Mouse (Mus musculus) limb, embryonic 14.5 days (tissue): ENCODE measurements around the gene Hsf3. TPM values are rescaled to one million over a fixed set of nuclear protein-coding genes. Genes with fewer than 3 reads are reported as not detected.

ENCODE experiments used
- ATAC-seq: fragments of 200-750 bp; cut with Nextera tagmentation; 2 replicates; pipeline ENCODE4 v1.8.0; 2017; ENCODE audit warnings: low read depth, moderate number of reproducible peaks, moderate TSS enrichment; ENCODE audit not compliant: low FRiP score
- DNase-seq: peaks from one replicate; pipeline ENCODE4 v3.0.0-alpha.2; 2015; ENCODE audit warnings: low spot score
- H3K27ac ChIP-seq: fragments of 300-500 bp; sonication (generic); replicated peaks from 2 replicates; pipeline ENCODE4 v1.5.1; 2014; ENCODE audit warnings: low read depth, mild to moderate bottlenecking, low read length, moderate library complexity, mixed read lengths
- H3K27me3 ChIP-seq: fragments of 300-500 bp; sonication (generic); 2 replicates; pipeline ENCODE4 v1.6.1; 2014; ENCODE audit warnings: low read length, mixed read lengths; ENCODE audit not compliant: control insufficient read depth, insufficient read depth
- H3K36me3 ChIP-seq: fragments of 300-500 bp; sonication (generic); 2 replicates; pipeline ENCODE4 v1.6.1; 2014; ENCODE audit warnings: mild to moderate bottlenecking, low read length, moderate library complexity, mixed read lengths; ENCODE audit not compliant: control insufficient read depth, insufficient read depth
- H3K4me1 ChIP-seq: fragments of 300-500 bp; sonication (generic); 2 replicates; pipeline ENCODE4 v1.6.1; 2014; ENCODE audit warnings: antibody characterized with exemption, low read length, mixed read lengths; ENCODE audit not compliant: control insufficient read depth, insufficient read depth
- H3K4me2 ChIP-seq: fragments of 300-500 bp; sonication (generic); replicated peaks from 2 replicates; pipeline ENCODE4 v1.6.1; 2014; ENCODE audit warnings: low read depth, mild to moderate bottlenecking, low read length, moderate library complexity; ENCODE audit not compliant: severe bottlenecking
- H3K4me3 ChIP-seq: fragments of 300-500 bp; sonication (generic); replicated peaks from 2 replicates; pipeline ENCODE4 v1.5.1; 2014; ENCODE audit warnings: low read length
- H3K9ac ChIP-seq: fragments of 300-500 bp; sonication (generic); 2 replicates; pipeline ENCODE4 v1.6.1; 2014; ENCODE audit warnings: mild to moderate bottlenecking, low read depth, low read length, moderate library complexity; ENCODE audit not compliant: severe bottlenecking
- H3K9me3 ChIP-seq: fragments of 300-500 bp; sonication (generic); 2 replicates; pipeline ENCODE4 v1.6.1; 2016; ENCODE audit warnings: low read length; ENCODE audit not compliant: control insufficient read depth
- POLR2A ChIP-seq: fragments of 200-500 bp; IDR thresholded peaks from 2 replicates; pipeline ENCODE4 v1.8.0; 2012; ENCODE audit warnings: inconsistent platforms, mild to moderate bottlenecking, moderate library complexity, borderline replicate concordance; ENCODE audit not compliant: insufficient read depth, insufficient read length; ENCODE audit errors: extremely low read depth
- WGBS: fragments of 180-500 bp; shearing (Covaris S2); extraction: QIAGEN DNeasy Blood & Tissue Kit; methylation state at CpG from one replicate; pipeline ENCODE4 v1.1.7; 2014; 5-methylcytosine and 5-hydroxymethylcytosine counted together
- polyA plus RNA-seq, 2 experiments: library from polyadenylated mRNA; depleted of rRNA in 1 of 2; stranded (reverse) in 1 of 2; unstranded in 1 of 2; fragments of >200 nt; fragmentation: Nextera tagmentation in 1 of 2; extraction: Ambion mirVana in 1 of 2; gene quantifications; 2 replicates each; pipeline versions ENCODE4 v1.2.1 to v1.2.3; 2012 to 2014

Hsf3 gene
- polyA plus RNA-seq (2012; rRNA removed) = 0.06 TPM in 2 replicates
- polyA plus RNA-seq (2014; fragmentation: Nextera tagmentation; extraction: Ambion mirVana) = 0.14 TPM in 1 of 2 replicates, not detected in the other

GRCm38 (mm10) chrX:96456201-96456963 lies at the start of gene Hsf3:
Hsf3 (minus strand) TSS chrX:96456294.
- WGBS = 8% methylated on average over 9 of the region's 9 CpGs
- no peaks in the 10 kb centered on the region for H3K4me1 ChIP-seq
- ATAC-seq = peak; percentile 71; the same call in 1 of the 2 replicates
- no peaks in the 10 kb centered on the region for H3K27me3 ChIP-seq
- no peak for TF ChIP-seq POLR2A
- H3K9ac ChIP-seq = peak within 1 kb of the TSS; percentile 32; the same call in 1 of the 2 replicates
- H3K27ac ChIP-seq = no peak within 1 kb of the TSS
- H3K4me3 ChIP-seq = peak within 1 kb of the TSS; percentile 26
- DNase-seq = peak; percentile 38
- peak within 1 kb of the TSS; percentile 31 for H3K4me2 ChIP-seq
- no peaks in the 10 kb centered on the region for H3K36me3 ChIP-seq
- no peaks in the 10 kb centered on the region for H3K9me3 ChIP-seq

DNA sequence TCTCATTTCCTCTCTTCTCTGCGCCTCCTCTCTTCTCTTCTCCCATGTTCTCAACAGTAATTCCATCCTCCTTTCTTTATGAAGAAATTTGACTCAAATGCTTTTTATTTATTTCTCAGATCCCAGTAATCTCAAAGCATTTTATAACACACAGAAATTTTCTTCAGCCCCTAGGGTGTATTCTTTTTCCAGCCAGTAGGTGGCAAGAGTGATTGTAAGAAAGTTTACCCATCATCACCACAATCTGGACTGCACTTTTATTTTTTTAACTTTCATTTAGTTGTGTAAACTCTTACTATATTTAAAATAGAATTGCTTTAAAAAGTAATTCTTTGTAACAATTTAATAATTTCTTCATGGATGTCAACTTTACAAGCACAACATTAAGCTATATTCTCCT lies 45.5 kb upstream of the Hsf3 start:
- WGBS = 53% methylated on average over 1 of the region's 1 CpGs
- H3K9me3 ChIP-seq = no peaks in the 10 kb centered on the region
- no peak overlapping the region for H3K4me3 ChIP-seq
- H3K27ac ChIP-seq = no peak overlapping the region
- no peak overlapping the region for H3K4me2 ChIP-seq
- no peaks in the 10 kb centered on the region for H3K36me3 ChIP-seq
- ATAC-seq (no peak), DNase-seq (no peak)
- no peak for TF ChIP-seq POLR2A
- no peaks in the 10 kb centered on the region for H3K4me1 ChIP-seq
- H3K27me3 ChIP-seq = no peaks in the 10 kb centered on the region
- H3K9ac ChIP-seq = no peak overlapping the region

DNA sequence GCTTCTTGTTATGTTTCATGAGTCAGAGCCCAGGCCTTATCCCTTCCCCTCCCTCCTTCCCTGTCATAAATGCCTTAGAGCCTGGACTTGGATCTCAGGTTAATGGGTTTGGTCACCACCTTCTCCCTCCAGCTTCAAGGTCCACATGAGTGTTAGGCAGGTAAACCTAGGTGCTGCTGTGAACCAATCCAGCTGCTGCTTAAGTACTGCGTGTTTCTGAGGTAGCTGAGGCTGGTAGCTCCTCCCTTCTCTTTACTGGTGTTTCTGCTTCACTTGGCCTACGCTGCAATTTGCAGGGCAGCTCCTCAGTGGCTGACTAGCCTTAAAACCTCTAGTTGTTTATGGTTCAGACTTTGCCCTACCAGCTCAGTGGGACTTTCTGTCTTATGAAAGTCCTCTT lies 945 bp downstream of the Hsf3 start, which contains the start of gene Heph:
TSS of gene Heph (plus strand) at position 211 of the 400 bp plus-strand sequence.
- Histone ChIP-seq H3K36me3 (no peaks in the 10 kb centered on the region), H3K9me3 (no peaks in the 10 kb centered on the region), H3K4me2 (peak within 1 kb of the TSS; percentile 31; the same call in 1 of the 2 replicates), H3K27ac (no peak within 1 kb of the TSS), H3K9ac (0 out of 2 replicates have a peak within 1 kb of the TSS, but pooled peaks have one; percentile 32), H3K27me3 (no peaks in the 10 kb centered on the region), H3K4me1 (no peaks in the 10 kb centered on the region), H3K4me3 (peak within 1 kb of the TSS; percentile 26)
- ATAC-seq (no peak), DNase-seq (no peak)
- 47% methylated on average over 2 of the region's 2 CpGs for WGBS
- no peak for TF ChIP-seq POLR2A

DNA sequence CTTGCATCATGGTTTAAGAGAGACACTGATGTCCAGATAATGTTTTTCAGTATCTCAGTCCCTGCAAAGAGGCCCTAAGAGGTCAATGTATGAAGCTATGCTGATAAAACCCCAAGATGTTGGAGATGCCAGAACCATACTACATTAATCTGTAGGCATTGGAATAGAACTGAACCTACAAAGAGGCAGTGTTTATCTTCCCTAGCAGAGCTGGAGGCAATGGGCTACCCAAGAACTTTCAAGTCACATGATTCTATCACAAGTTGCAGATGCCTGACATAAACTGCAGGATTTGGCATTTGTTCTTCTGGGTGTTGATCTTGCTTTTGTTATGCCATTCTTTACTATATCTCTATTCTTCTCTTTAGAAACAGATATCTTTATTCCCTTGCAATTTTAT lies 36.7 kb downstream of the Hsf3 start:
- Histone ChIP-seq H3K9me3 (no peaks in the 10 kb centered on the region), H3K9ac (no peak overlapping the region), H3K36me3 (no peaks in the 10 kb centered on the region), H3K27me3 (no peaks in the 10 kb centered on the region), H3K4me1 (no peaks in the 10 kb centered on the region), H3K27ac (no peak overlapping the region), H3K4me2 (no peak overlapping the region), H3K4me3 (no peak overlapping the region)
- ATAC-seq = no peak
- TF ChIP-seq POLR2A = no peak
- no peak for DNase-seq

- Histone ChIP-seq H3K4me2 (no peak overlapping the region), H3K36me3 (no peaks in the 10 kb centered on the region), H3K9me3 (no peaks in the 10 kb centered on the region), H3K9ac (no peak overlapping the region), H3K4me3 (no peak overlapping the region), H3K27me3 (no peaks in the 10 kb centered on the region), H3K4me1 (no peaks in the 10 kb centered on the region), H3K27ac (no peak overlapping the region)
- ATAC-seq (no peak), DNase-seq (no peak)
- TF ChIP-seq POLR2A = no peak
- 77% methylated on average over 1 of the region's 1 CpGs for WGBS
Observed at GRCm38 (mm10) chrX:96417733-96418132, 38.4 kb downstream of the Hsf3 start.
